Mouse (Mus musculus): ENCODE measurements around the gene St3gal3.

Gene St3gal3

GRCm38 (mm10) chr4:117928699-117929241 lies 205.9 kb downstream of the St3gal3 start:
- peak in 1 of 2 experiments; percentile 56 for DNase-seq (ENCODE audit: low spot score in 2 of 2)

DNA sequence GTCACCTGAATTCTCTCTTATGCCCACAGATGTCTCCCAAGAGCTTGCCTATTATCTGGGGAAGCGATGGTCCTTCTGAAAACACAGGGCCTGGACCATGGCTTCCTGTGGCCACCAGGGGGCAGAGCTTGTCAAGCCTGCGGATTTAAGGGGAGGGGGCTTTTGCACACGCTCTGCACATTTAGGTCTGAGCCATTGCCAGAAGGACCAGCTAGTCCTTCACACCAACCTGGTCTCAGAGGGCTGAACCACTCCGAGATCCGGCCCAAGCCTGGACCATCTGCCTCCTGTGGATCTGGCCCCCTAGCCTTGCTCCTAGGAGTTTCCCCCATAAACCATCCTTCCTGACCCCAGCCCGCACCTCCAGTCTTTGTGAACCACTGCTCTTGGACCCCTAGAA lies 206.5 kb downstream of the St3gal3 start:
- no peak for DNase-seq (ENCODE audit: low spot score in 2 of 2)

DNA sequence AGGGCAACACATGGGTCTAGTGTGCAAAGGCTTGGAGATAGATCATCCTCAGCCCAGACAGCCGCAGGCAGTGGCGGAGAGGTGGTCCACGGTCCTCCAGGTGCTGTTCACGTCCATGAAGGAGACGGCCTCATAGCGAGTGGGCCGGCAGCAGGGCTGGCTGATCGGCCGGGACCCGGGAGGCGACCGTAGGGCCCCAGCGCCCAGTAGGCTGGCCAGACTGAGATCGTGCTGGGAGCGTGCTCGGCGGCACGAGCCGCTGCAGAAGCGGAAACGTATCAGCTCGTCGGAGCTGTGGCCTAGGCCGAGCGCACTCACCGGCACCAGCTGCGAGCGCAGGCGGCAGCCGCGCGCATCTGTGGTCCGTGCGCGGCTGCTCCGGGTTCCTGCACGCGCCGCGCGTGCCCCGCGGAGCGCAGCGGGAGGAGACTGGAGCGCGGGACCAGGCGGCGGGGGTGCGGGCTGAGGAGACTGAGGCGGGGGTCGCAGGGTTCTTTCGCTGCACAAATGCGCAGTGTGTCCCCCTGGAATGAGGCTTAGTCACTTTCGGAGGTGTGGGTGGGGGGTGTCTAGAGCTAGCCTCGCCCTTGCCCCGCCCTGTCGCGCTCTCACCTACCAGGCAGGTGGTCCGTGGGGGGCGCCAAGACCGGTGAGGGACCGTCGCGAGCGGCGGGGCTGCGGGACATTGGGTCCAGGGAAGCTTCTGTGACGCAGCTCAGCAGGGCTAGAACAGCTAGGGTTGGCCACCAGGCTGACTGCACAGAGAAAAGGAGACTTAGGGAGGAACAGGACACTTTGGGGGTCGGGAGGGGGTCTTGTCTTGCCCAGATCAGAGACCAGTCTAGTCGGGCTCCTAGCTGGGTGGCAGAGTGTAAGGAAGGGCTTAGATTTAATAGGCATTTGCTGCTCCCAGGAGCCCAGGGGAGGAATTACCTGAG lies 207.9 kb downstream of the St3gal3 start:
- peak; percentile 66 to 74 for DNase-seq (ENCODE audit: low spot score in 2 of 2)

GRCm38 (mm10) chr4:117924916-117925315 lies 209.8 kb downstream of the St3gal3 start:
- no peak for DNase-seq (ENCODE audit: low spot score in 2 of 2)

- DNase-seq (ENCODE audit: low spot score in 2 of 2), result no peak
Observed at GRCm38 (mm10) chr4:117923450-117923849, 211.3 kb downstream of the St3gal3 start.

GRCm38 (mm10) chr4:117921358-117921757 lies 213.4 kb downstream of the St3gal3 start:
- DNase-seq (ENCODE audit: low spot score in 2 of 2), result no peak

GRCm38 (mm10) chr4:117918762-117919161 lies 216.0 kb downstream of the St3gal3 start:
- no peak for DNase-seq (ENCODE audit: low spot score in 2 of 2)

DNA sequence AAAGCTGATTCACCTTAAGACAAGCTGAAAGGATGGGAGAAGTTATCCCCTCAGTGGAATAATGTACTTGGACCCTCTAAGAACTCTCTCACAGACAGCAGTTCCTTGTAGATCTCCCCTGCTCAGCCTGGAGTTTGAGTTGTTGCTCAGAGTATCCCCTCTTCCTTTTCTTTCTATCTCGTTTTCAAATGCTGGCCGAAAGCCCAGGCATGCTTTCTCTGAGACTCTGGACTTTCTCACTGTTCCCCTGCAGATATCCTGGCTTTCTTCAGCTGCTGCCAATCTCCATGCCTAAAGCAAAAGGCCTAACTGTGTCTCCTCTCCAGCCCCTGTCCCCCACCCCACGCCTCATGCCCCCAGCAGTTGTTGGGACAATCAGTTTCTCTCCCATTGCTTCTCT lies 216.5 kb downstream of the St3gal3 start:
- DNase-seq (ENCODE audit: low spot score in 2 of 2), result no peak

- no peak for DNase-seq (ENCODE audit: low spot score in 2 of 2)
Observed at GRCm38 (mm10) chr4:117917847-117918246, 216.9 kb downstream of the St3gal3 start.

- no peak for DNase-seq (ENCODE audit: low spot score in 2 of 2)
Observed at GRCm38 (mm10) chr4:117917402-117917801, 217.3 kb downstream of the St3gal3 start.

DNA sequence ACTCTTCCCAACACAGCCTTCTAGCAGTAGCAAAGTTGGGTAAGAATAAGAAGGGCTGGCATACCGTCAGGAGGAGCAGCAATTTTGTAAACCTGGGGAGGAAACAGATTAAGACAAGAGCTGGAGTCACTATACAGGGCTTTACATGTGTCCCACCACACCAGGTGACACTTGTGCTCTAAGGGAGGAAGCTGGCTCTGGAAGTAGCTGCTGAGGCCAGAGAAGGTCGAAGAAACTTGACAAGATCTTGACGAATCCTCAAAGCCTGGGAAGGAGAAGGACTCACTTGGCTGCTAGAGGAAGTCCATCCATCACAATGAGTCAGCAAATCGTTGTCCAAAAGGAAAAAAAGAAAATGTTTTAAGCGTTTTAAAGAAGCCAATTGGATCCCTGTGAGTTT lies 218.3 kb downstream of the St3gal3 start:
- no peak for DNase-seq (ENCODE audit: low spot score in 2 of 2)

DNA sequence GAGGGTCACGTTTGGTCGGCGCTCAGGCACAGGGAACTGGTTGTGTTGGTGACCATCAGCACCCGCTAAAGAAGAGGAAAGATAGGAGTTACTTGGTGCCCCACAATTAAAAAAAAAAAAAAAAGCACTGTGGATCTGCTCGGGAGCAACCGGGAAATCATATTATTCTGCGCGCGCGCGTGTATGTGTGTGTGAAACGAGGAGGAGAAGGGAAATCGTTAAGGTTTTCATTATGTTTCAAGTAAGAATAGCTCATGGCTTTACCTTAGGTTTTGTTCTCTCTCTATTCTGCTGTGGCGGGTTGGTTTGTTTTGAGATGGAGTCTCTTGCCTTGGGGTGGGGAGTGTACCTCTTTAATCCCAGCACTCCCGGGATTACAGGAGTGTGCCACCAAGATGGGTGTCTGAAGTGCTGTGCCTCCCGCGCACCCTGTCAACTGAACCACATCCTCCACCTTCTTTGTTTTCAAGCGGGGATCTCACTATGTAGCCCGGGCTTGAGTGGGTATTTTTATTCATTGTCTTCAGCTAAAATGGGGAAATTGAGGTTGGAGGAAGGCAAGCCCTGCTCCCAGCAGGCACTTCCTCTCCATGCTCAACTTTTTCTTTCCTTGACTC lies 219.1 kb downstream of the St3gal3 start:
- peak in 1 of 2 experiments; percentile 46 for DNase-seq (ENCODE audit: low spot score in 2 of 2)

DNA sequence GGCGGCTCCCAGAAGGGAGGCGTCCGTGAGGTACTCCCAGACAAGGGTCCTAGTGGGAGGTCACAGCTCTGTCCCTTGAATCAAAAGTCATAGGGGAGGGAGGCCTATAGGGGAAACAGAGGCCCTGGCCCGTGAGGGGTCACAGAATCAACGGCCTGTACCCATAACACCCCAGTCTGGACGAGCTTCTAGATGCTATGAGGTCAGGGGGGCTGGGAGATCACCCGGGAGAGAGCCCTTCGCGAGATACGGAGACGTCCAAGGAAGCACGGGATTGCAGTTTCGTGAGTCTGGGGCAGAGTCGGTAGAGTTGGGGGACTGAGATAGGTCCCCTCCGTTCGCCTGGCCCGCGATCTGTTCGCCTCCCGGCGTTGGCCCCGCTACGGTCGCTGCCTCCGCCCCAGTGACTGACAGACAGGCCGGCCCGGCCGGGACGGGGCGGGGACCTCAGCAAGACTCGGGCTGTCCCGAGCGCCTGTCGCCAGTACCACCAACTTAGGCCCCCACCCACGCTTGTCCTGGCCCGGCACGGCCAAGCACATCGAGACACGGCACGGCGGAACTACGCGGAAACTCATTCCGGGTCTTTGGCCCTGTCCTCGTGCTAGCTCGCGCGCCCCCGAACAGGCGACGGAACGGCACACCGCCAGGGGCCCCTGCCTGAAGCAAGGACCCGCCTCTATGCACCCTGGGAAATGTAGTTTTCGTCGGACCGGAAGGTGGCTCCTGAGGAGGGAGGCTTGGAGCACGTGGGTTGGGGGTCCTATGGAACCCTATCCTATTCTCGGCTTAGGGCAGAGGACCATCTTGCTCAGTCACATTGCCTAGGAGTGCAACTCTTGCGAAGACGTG lies 219.9 kb downstream of the St3gal3 start, which contains the start of gene Ipo13:
Gene Ipo13, minus strand, starts transcription at position 409 of the 852 bp plus-strand sequence.
- DNase-seq (ENCODE audit: low spot score in 2 of 2), result peak; percentile 94 to 95

GRCm38 (mm10) chr4:117914031-117914430 lies 220.7 kb downstream of the St3gal3 start:
- no peak for DNase-seq (ENCODE audit: low spot score in 2 of 2)

DNA sequence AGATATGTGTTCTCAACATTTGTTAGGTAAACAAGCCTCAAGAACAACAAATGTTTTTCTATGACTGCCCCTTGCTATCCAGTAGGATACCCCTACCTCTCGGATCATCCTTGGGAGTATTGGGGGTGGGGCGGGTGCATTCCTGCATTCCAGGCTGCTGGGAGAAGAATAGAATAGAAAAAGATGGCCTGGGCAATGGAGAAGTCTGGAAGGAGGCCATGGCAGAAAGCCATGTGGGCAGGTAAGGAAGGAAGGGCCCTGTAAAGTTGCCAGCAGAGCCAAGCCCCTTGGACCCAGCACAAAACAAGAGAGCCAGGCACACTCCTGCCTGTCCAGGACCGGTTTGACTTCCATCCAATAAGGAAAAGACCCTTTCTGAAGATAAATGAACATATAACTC lies 221.3 kb downstream of the St3gal3 start:
- DNase-seq (ENCODE audit: low spot score in 2 of 2), result no peak

- no peak for DNase-seq (ENCODE audit: low spot score in 2 of 2)
Observed at GRCm38 (mm10) chr4:117912685-117913273, 221.9 kb downstream of the St3gal3 start.

DNA sequence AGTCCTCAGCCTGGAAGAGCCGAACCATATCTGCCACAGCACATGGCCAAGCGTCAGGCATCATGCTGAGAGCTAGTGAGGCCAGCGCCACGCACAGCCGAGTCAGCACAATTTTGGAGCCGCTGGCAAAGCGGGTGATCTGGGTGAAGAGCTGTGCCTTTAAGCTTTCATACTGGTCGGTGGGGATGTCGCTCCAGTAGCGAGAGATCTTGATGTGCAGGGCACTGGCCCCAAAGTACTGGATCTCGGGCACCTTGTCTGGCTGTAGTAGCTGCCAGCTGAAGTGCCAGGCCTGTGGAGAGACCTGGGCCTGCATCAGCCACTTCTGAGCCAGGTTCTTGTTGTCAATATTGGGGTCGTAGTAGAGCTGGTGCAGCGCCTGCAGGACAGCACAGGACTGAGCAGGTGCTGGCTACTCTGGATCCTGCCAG lies 222.6 kb downstream of the St3gal3 start:
- DNase-seq (ENCODE audit: low spot score in 2 of 2), result no peak

DNA sequence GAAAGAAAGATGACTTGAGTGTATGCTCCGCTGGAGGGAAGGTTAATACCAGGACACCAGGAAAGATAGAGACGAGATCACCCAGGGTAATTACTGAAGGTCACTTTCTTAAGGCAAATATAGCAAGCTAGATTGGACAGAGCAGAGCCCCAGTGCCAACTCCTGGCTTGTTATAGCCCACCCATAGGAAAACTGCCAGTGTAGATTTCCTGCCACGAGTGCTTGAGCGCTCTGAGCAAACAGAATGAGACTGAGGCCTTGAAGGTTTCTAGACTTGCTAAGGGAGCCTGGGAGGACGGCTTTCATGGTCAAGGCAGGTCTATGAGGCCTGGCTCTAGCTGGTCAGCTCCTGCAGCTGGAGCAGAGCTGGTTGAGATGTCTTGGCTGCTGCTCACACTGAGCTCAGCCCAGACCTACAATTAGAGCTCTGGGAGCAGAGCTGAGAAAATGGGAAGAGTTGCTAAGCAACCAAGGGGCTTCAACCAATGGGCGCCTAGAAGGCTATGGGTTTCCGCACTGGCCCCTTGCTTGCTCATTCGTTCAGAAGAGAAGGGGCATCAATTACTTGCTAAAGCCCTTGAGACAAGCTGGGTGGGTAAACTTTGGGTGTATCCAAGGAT lies 225.8 kb downstream of the St3gal3 start:
- DNase-seq (ENCODE audit: low spot score in 2 of 2), result peak in 1 of 2 experiments; percentile 52

DNA sequence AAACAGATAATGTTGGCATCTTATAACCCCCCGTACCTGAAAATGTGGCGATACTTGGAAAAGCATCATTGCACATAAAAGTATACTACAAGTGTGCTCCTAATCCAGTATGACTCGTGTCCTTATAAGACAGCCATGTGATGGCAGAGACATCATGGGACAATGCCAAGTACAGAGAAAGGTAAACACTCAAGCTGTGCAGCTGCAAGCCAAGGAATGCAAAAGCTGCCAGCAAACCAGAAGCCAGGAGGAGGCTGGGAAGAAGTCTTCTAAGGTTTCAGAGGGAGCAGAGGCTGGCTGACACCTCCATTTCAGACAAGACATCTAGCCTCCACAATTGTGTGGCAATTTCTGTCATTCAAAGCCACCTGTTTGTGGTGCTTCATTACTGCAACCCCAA lies 228.5 kb downstream of the St3gal3 start:
- DNase-seq (ENCODE audit: low spot score in 2 of 2), result no peak

DNA sequence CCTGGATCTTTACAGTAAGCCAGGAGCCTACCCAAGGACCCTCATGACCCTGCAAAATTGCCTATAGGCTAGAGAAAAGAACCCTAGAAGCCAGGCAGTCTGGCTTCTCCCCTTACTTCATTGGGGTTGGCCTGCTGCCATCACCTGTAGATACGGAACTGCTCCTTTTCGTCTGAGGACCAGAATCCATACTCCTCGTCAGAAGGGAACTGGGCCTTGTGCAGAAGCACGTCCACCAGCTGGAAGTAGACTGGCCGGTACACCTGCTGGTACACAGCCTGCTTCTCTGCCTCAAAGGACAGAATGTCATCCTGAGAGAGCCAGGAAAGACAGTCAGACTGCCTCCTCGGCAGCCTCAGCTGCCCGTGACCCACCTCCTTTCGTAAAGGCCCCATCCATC lies 230.0 kb downstream of the St3gal3 start:
- no peak for DNase-seq (ENCODE audit: low spot score in 2 of 2)

DNA sequence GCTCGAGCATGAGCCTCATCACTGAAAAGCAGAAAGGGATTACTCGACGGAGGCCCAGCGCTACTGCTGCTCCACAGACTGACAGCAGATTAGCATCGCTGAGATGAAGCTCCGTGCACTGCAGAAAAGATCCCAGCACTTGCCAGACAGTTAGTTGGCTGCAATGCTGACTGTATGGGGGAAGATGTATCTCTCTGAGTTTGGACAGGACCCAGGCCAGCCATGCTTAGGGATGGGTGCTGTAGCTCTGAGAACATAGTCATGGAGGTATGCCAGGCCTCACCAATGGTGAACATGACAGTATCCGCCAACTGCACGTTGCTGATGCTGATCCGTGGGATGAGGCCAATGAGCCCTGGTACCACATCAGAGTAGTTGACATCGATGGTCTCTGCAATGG lies 230.6 kb downstream of the St3gal3 start:
- DNase-seq (ENCODE audit: low spot score in 2 of 2), result peak in 1 of 2 experiments; percentile 68
